Mouse (Mus musculus): ENCODE measurements around the gene Myo9b.

Myo9b gene

GRCm38 (mm10) chr8:71383860-71384259 is 111.3 kb downstream of the Myo9b start:
- DNase-seq (ENCODE audit: inconsistent ontology term) = no peak

- DNase-seq (ENCODE audit: inconsistent ontology term) = no peak
These were observed 112.8 kb downstream of the Myo9b start for GRCm38 (mm10) chr8:71385212-71385835.

- DNase-seq (ENCODE audit: inconsistent ontology term) = no peak
These were observed 115.8 kb downstream of the Myo9b start for GRCm38 (mm10) chr8:71388267-71388666.

- no peak for DNase-seq (ENCODE audit: inconsistent ontology term)
These were observed 119.2 kb downstream of the Myo9b start for GRCm38 (mm10) chr8:71391696-71392095.

GRCm38 (mm10) chr8:71392391-71392790 is 119.9 kb downstream of the Myo9b start:
- no peak for DNase-seq (ENCODE audit: inconsistent ontology term)

DNA sequence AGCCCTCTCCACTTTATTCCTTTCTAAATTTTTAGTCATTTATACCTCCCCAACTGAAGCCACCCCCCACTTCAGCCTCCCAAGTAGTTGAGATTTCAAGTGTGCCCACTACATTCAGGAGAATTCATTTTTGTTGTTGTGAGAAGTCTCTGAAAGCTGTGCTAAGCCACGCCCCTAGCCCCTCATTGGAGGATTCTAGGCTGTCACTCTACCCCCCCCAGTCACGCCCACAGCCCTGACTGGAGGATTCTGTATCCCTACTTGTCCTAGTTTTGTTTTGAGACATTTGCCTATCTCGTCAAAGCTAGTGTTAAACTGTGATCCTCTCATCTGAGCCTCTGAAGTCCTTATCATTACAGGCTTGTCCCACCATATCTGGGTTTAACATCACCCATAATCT is 120.4 kb downstream of the Myo9b start:
- peak; percentile 79 for DNase-seq (ENCODE audit: inconsistent ontology term)

GRCm38 (mm10) chr8:71394481-71394880 is 122.0 kb downstream of the Myo9b start:
- no peak for DNase-seq (ENCODE audit: inconsistent ontology term)

DNA sequence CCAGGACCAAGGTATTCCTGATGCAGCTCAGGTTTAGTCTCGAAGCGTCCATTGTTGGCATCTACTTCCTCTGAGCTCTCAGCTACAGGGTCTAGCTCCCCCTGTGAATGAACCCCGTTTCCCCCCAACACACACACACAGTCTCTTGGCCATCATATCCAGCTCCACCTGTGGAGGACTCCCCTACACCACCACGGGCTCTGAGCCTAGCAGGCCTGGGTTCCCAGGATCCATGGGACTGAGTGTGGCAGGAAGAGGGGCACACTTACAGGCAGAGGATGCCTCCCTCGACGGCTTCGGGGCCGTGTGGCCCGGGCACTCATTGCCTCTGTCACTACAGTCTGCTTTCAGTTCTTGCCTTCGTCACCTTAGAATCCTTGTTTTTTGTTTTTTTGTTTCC is 122.6 kb downstream of the Myo9b start:
- no peak for DNase-seq (ENCODE audit: inconsistent ontology term)

DNA sequence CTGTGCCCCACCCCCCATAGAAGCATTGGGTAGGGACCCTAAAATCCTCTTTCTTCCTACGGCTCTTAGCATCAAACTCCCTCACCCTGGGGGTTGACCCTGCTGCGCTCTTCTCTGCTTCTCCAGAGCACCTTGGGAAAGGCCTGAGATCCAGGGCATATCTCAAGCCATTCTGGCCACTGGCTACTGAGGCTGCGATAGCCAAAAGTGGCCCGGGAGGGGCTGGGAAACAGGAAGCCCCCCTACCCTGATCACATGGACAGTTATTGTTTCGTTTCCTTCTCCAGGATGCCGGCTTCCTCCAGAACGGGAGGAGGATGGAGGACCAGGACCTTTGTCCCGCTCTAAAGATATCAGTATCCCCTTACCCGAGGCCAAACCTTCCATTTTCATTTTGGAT is 123.1 kb downstream of the Myo9b start, which contains the start of gene Ushbp1:
Gene Ushbp1, minus strand, starts transcription at position 174 of the 400 bp plus-strand sequence.
- no peak for DNase-seq (ENCODE audit: inconsistent ontology term)

- peak; percentile 95 for DNase-seq (ENCODE audit: inconsistent ontology term)
These were observed 124.3 kb downstream of the Myo9b start, which contains the start of gene Babam1 for GRCm38 (mm10) chr8:71396639-71397305. TSS of gene Babam1 (plus strand) at chr8:71396861.

DNA sequence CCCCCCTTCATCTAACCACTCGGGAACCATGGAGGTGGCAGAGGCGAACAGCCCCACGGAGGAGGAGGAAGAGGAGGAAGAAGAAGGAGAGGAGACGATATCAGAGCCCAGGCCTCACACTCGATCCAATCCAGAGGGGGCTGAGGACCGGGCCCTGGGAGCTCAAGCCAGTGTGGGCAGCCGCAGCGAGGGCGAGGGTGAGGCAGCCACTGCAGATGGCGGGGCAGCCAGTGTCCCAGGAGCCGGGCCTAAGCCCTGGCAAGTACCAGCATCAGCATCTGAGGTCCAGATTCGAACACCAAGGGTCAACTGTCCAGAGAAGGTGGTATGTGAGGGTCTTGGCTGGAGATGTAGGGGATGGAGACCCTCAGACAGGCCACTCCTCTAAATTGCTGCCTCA is 125.2 kb downstream of the Myo9b start:
- no peak for DNase-seq (ENCODE audit: inconsistent ontology term)

GRCm38 (mm10) chr8:71400826-71401225 is 128.3 kb downstream of the Myo9b start:
- no peak for DNase-seq (ENCODE audit: inconsistent ontology term)

DNA sequence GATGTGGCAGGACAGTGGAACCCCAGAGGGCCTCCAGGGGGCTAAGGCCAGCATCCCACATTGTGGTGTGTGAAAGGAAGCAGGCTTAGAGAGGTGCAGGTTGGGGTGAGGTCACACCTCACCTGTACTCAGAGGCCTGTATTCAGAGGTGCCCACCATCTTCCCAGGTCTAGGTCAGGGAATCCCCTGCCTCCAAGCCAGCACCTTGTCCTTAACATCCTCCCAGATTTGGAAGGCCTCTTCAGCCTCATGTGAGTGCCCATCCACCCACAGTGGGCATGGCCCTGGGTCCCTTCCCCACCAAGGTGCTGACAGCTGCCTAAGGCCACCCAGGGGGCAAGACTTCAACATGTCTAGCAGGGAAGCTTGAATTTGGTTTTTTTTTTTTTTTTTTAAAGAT is 128.9 kb downstream of the Myo9b start:
- DNase-seq (ENCODE audit: inconsistent ontology term) = no peak

DNA sequence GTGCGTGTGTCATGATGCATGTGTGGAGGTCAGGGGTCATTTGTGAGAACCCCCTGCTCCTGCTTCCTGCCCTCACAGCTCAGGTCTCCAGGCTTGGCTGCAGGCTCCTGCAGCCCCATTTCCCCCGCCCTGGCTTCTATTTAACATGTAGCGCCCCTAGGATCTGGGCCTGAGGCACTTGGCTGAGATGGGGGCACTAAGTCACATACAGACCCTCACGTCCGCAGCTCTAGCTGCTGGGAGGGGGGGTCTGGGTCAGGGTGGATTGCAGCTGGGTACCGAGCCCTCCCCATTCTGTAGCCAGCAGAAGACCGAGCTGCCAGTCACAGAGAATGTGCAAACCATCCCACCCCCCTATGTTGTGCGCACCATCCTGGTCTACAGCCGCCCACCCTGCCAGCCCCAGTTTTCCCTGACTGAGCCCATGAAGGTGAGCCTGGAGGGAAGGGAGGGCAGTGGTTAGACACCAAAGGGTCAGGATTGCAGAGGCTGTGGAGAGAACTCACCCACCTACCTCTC is 130.0 kb downstream of the Myo9b start:
- no peak for DNase-seq (ENCODE audit: inconsistent ontology term)

DNA sequence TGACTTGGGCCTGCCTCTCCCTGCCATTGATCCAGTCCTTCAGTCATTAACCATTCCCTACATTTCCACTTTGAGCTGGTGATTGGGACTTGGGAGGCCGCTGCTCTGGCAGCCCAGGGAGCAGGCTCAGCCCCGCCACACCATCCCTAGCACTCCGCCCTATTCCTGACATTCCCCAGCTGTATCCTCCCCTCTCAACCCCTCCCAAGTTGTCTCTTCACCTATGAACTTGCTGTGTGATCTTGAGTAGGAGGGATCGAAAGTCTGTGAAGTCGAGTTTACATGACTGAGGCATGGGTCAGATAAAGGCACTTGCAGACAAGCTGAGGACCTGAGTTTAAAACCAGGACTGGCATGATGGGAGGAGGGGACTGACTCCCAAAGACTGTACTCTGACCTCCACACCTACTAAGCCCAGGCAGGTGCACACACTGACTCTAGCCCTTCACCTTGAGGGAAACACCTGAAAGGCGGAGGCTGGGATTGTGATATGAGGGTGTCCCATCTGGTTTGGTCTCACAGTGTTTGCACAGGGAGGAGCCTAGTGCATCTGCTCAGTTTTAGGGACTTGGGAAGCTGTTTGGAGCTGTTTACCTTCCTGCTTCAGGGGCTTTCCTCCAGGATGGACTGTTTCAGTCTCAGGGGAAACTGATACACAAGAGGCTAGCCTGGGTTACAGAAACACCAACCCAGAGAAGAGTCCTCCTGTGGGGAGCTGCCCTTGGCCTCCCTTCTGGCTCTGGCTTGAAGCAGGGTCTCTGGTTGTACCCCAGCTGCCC is 130.8 kb downstream of the Myo9b start:
- DNase-seq (ENCODE audit: inconsistent ontology term) = no peak

- no peak for DNase-seq (ENCODE audit: inconsistent ontology term)
These were observed 131.5 kb downstream of the Myo9b start for GRCm38 (mm10) chr8:71404011-71404410.

- DNase-seq (ENCODE audit: inconsistent ontology term) = peak; percentile 69
These were observed 132.4 kb downstream of the Myo9b start for GRCm38 (mm10) chr8:71404951-71405351.

GRCm38 (mm10) chr8:71405401-71406098 is 133.0 kb downstream of the Myo9b start, which contains the start of gene Ankle1:
TSS of gene Ankle1 (plus strand) at chr8:71406010.
- DNase-seq (ENCODE audit: inconsistent ontology term) = peak; percentile 97

- DNase-seq (ENCODE audit: inconsistent ontology term) = peak; percentile 69
These were observed 133.8 kb downstream of the Myo9b start for GRCm38 (mm10) chr8:71406099-71407015.

DNA sequence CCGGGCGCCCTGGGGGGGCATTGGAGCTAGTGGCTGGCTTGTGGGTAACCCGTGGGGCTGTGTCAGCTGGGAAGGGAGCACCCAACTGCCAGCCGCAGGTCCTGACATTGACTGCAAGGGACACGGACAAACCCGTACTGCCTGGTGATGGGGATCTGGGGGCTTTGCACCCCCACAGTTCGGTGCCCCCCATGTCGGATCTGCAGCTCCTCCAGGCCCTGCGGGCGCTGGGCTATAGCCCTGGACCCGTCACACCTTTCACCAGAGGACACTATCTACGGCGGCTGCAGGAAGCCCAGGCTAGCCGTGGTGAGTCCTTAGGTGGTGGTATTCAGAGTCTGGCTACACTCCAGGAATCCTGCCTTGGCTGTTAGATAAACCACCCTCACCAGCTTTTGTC is 134.9 kb downstream of the Myo9b start:
- DNase-seq (ENCODE audit: inconsistent ontology term) = no peak

- no peak for DNase-seq (ENCODE audit: inconsistent ontology term)
These were observed 135.7 kb downstream of the Myo9b start for GRCm38 (mm10) chr8:71408231-71408630.

Measured in Muller cell, postnatal 12 days (primary cell).